Mouse (Mus musculus): Measurements from ENCODE around the gene Phc1. TPM values are rescaled to one million over a fixed set of nuclear protein-coding genes. Genes with fewer than 3 reads are reported as not detected.

The Phc1 gene
- 10 to 100 TPM; 40.7 to 45.5 TPM for total RNA-seq (2023)

GRCm38 (mm10) chr6:122340349-122341000 lies at the start of gene Phc1:
Phc1 (minus strand) TSS chr6:122340561.

DNA sequence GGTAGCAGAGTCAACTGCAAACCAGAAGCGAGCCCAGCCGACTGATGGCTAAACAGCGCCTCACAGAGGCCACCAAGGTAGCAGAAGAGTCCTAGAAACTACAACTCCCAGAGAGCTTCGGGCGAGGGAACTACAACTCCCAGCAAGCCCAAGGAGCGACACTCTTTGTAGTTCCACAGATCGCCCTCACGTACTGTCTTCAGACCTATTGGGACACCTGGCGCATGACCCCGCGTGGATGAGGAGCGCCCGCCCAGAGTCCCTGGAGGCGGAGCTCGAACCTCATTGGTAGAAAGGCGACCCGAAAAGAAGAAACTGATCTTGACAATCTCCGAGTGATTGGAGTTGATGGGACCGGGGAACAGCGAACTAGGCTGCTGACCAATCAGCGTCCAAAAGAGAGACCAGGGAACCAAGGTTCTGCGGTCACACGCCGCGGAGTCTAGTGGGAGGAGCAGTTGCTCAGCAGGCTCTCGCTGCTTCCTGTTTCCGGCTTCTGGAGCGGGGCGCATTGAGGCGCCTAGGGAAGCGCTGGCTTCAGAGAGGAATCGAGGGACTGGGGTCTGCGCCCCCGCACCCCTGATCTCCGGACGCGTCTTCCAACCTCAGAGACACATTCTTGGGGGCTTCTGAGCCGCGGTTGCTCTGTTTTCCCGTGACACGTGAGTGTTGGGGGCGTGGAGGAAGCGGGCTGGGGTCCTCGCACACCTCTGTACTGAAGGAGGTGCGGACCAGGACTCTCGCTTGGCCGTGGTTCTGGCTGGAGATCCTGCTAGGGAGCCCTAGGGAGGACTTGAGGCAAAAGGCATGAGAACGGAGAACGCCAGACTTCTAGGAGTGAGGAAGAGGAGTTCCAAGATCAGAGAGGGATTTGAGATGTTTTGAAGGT lies 31.6 kb downstream of the Phc1 start, which contains the start of gene M6pr:
Gene M6pr (plus strand): TSS at position 216 of the 889 bp plus-strand sequence.

GRCm38 (mm10) chr6:122282782-122283181 lies 57.6 kb downstream of the Phc1 start, which contains the start of gene Klrg1:
Klrg1 (minus strand) TSS chr6:122282882.

Other genes starting within 250 kb of the Phc1 start
- not detected for gene Klrg1, start 57.7 kb downstream of the Phc1 start, total RNA-seq (2023)
- 100 to 1,000 TPM; 140 TPM for gene M6pr, start 31.8 kb downstream of the Phc1 start, total RNA-seq (2023)
- gene Rimklb, start 158.2 kb upstream of the Phc1 start, total RNA-seq (2023), result not detected
- gene Mfap5, start 165.3 kb upstream of the Phc1 start, total RNA-seq (2023), result not detected
- gene Aicda, start 213.2 kb upstream of the Phc1 start, total RNA-seq (2023), result 1 to 10 TPM; 1.3 to 1.7 TPM